Mouse (Mus musculus): Measurements from ENCODE around the gene Xpc. TPM values are rescaled to one million over a fixed set of nuclear protein-coding genes. Genes with fewer than 3 reads are reported as not detected.
"Not testable (repeated sequence)": the region's sequence is repeated elsewhere in the genome, so short reads cannot be mapped to it uniquely, and the experiment has no call there.

Gene Xpc
- polyA plus RNA-seq, 1 experiment from 2014 or later: 9.6 TPM

GRCm38 (mm10) chr6:91472868-91473804 lies 42.6 kb downstream of the Xpc start, which contains the start of the genes Chchd4 and Tmem43:
TSS of gene Chchd4 (minus strand) at chr6:91473546.
TSS of gene Tmem43 (plus strand) at chr6:91473703.
- under 1% methylated on average over 74 of the region's 74 CpGs for WGBS

DNA sequence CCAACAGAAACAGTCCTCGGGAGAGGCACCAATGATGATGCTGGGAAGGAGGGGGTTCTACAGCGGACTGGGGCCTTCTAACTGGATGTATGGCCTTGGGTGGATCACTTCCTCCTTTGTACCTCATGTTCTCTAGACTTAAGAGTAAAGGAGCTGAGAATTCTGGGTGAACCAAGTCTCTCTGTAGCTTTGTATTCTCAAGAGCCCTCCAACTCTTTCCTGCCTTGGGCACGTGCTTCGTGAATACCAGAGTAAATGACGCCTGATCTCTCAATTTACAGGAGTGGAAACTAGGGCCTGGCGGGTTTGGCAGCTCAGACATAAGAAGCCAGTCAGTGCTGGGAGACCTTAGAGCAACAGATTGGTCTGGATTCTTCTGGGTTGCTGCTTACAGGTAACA lies 43.4 kb downstream of the Xpc start:
- ATAC-seq (ENCODE audit: insufficient number of reproducible peaks, insufficient read depth, low FRiP score, low read depth): no peak
- Histone ChIP-seq H3K27me3 (ENCODE audit: control insufficient read depth, insufficient read depth, low read length) (no peaks in the 10 kb centered on the region), H3K36me3 (ENCODE audit: control insufficient read depth, insufficient read depth, low read length) (peaks cover 23% of the 10 kb centered on the region), H3K9me3 (ENCODE audit: control insufficient read depth, low read length) (no peaks in the 10 kb centered on the region), H3K4me3 (ENCODE audit: control insufficient read depth in 1 of 2, insufficient read depth in 1 of 2, low read depth in 1 of 2, low read length in 2 of 2) (peak overlapping the region; percentile 64 to 89), H3K4me2 (ENCODE audit: low read length) (peak overlapping the region; percentile 84), H3K27ac (replicated peaks in 1 of 2; ENCODE audit: control insufficient read depth in 1 of 2, insufficient read depth in 1 of 2, low read depth in 2 of 2, low read length in 2 of 2) (no peak overlapping the region), H3K4me1 (ENCODE audit: control insufficient read depth in 2 of 2, insufficient read depth in 2 of 2, low read length in 2 of 2) (peaks cover 11 to 15% of the 10 kb centered on the region in 2 experiments), H3K9ac (ENCODE audit: low read length) (peak overlapping the region; percentile 91)
- WGBS: 33% methylated on average over 6 of the region's 6 CpGs

More at GRCm38 (mm10) chr6:91472868-91473804, 42.6 kb downstream of the Xpc start, which contains the start of the genes Chchd4 and Tmem43:
- Histone ChIP-seq H3K9me3 (ENCODE audit: control insufficient read depth, low read length) (no peaks in the 10 kb centered on the region), H3K4me2 (ENCODE audit: low read length) (peak within 1 kb of the TSS; percentile 84), H3K36me3 (ENCODE audit: control insufficient read depth, insufficient read depth, low read length) (peaks cover 25% of the 10 kb centered on the region), H3K27ac (replicated peaks in 1 of 2; ENCODE audit: control insufficient read depth in 1 of 2, insufficient read depth in 1 of 2, low read depth in 2 of 2, low read length in 2 of 2) (peak within 1 kb of the TSS; percentile 77 to 90), H3K4me3 (ENCODE audit: control insufficient read depth in 1 of 2, insufficient read depth in 1 of 2, low read depth in 1 of 2, low read length in 2 of 2) (peak within 1 kb of the TSS; percentile 65 to 89), H3K4me1 (ENCODE audit: control insufficient read depth in 2 of 2, insufficient read depth in 2 of 2, low read length in 2 of 2) (peaks cover 11 to 15% of the 10 kb centered on the region in 2 experiments), H3K9ac (ENCODE audit: low read length) (peak within 1 kb of the TSS; percentile 91), H3K27me3 (ENCODE audit: control insufficient read depth, insufficient read depth, low read length) (no peaks in the 10 kb centered on the region)
- peak; percentile 96 for ATAC-seq (ENCODE audit: insufficient number of reproducible peaks, insufficient read depth, low FRiP score, low read depth)

- not testable (repeated sequence) for H3K4me2 ChIP-seq (ENCODE audit: low read length); H3K27ac ChIP-seq (replicated peaks in 1 of 2; ENCODE audit: control insufficient read depth in 1 of 2, insufficient read depth in 1 of 2, low read depth in 2 of 2, low read length in 2 of 2); ATAC-seq (ENCODE audit: insufficient number of reproducible peaks, insufficient read depth, low FRiP score, low read depth); H3K27me3 ChIP-seq (ENCODE audit: control insufficient read depth, insufficient read depth, low read length); H3K9me3 ChIP-seq (ENCODE audit: control insufficient read depth, low read length); H3K4me3 ChIP-seq (ENCODE audit: control insufficient read depth in 1 of 2, insufficient read depth in 1 of 2, low read depth in 1 of 2, low read length in 2 of 2); H3K9ac ChIP-seq (ENCODE audit: low read length)
- peaks cover 11 to 15% of the 10 kb centered on the region in 2 experiments for H3K4me1 ChIP-seq (ENCODE audit: control insufficient read depth in 2 of 2, insufficient read depth in 2 of 2, low read length in 2 of 2)
- H3K36me3 ChIP-seq (ENCODE audit: control insufficient read depth, insufficient read depth, low read length): peaks cover 25% of the 10 kb centered on the region
- WGBS: 89% methylated on average over 3 of the region's 3 CpGs
Measured at GRCm38 (mm10) chr6:91471427-91471826, 44.3 kb downstream of the Xpc start.

GRCm38 (mm10) chr6:91470712-91471111 lies 45.0 kb downstream of the Xpc start:
- Histone ChIP-seq H3K4me3 (ENCODE audit: control insufficient read depth in 1 of 2, insufficient read depth in 1 of 2, low read depth in 1 of 2, low read length in 2 of 2) (no peak overlapping the region), H3K4me1 (ENCODE audit: control insufficient read depth in 2 of 2, insufficient read depth in 2 of 2, low read length in 2 of 2) (peaks cover 11 to 15% of the 10 kb centered on the region in 2 experiments), H3K36me3 (ENCODE audit: control insufficient read depth, insufficient read depth, low read length) (peaks cover 33% of the 10 kb centered on the region), H3K9me3 (ENCODE audit: control insufficient read depth, low read length) (no peaks in the 10 kb centered on the region), H3K27ac (replicated peaks in 1 of 2; ENCODE audit: control insufficient read depth in 1 of 2, insufficient read depth in 1 of 2, low read depth in 2 of 2, low read length in 2 of 2) (no peak overlapping the region), H3K4me2 (ENCODE audit: low read length) (no peak overlapping the region), H3K27me3 (ENCODE audit: control insufficient read depth, insufficient read depth, low read length) (no peaks in the 10 kb centered on the region), H3K9ac (ENCODE audit: low read length) (no peak overlapping the region)
- no peak for ATAC-seq (ENCODE audit: insufficient number of reproducible peaks, insufficient read depth, low FRiP score, low read depth)
- 84% methylated on average over 2 of the region's 2 CpGs for WGBS

DNA sequence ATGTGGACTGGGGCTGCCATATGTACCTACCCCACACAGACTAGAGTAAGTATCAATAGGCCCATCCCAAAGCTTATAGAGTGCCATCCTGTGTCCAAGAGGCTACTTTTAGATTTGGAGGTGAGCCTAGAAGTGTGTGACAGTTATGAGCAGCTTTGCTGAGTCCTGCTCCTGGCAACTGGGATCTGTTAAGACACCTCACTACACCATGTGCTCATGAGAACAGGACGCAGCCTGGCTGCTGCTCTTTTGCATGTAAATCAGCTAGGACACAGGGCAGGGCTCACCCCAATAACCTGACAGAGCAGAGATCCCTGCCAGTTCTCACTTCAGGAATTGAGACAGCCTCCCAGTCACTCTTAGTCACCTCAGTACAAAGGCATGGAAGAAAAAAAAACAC lies 48.6 kb downstream of the Xpc start:
- no peak overlapping the region for H3K9ac ChIP-seq (ENCODE audit: low read length)
- peaks cover 61% of the 10 kb centered on the region for H3K36me3 ChIP-seq (ENCODE audit: control insufficient read depth, insufficient read depth, low read length)
- 64% methylated on average over 1 of the region's 1 CpGs for WGBS
- H3K27me3 ChIP-seq (ENCODE audit: control insufficient read depth, insufficient read depth, low read length): no peaks in the 10 kb centered on the region
- no peak overlapping the region for H3K4me3 ChIP-seq (ENCODE audit: control insufficient read depth in 1 of 2, insufficient read depth in 1 of 2, low read depth in 1 of 2, low read length in 2 of 2)
- H3K27ac ChIP-seq (replicated peaks in 1 of 2; ENCODE audit: control insufficient read depth in 1 of 2, insufficient read depth in 1 of 2, low read depth in 2 of 2, low read length in 2 of 2): no peak overlapping the region
- peaks cover under 1 to 2% of the 10 kb centered on the region in 2 experiments; a peak in 2 of 4 replicates for H3K4me1 ChIP-seq (ENCODE audit: control insufficient read depth in 2 of 2, insufficient read depth in 2 of 2, low read length in 2 of 2)
- no peak for ATAC-seq (ENCODE audit: insufficient number of reproducible peaks, insufficient read depth, low FRiP score, low read depth)
- H3K9me3 ChIP-seq (ENCODE audit: control insufficient read depth, low read length): no peaks in the 10 kb centered on the region
- H3K4me2 ChIP-seq (ENCODE audit: low read length): no peak overlapping the region

GRCm38 (mm10) chr6:91465756-91466155 lies 49.9 kb downstream of the Xpc start:
- no peaks in the 10 kb centered on the region for H3K27me3 ChIP-seq (ENCODE audit: control insufficient read depth, insufficient read depth, low read length)
- no peak overlapping the region for H3K9ac ChIP-seq (ENCODE audit: low read length)
- no peak for ATAC-seq (ENCODE audit: insufficient number of reproducible peaks, insufficient read depth, low FRiP score, low read depth)
- H3K4me2 ChIP-seq (ENCODE audit: low read length): no peak overlapping the region
- 94% methylated on average over 2 of the region's 2 CpGs for WGBS
- no peak overlapping the region for H3K4me3 ChIP-seq (ENCODE audit: control insufficient read depth in 1 of 2, insufficient read depth in 1 of 2, low read depth in 1 of 2, low read length in 2 of 2)
- H3K4me1 ChIP-seq (ENCODE audit: control insufficient read depth in 2 of 2, insufficient read depth in 2 of 2, low read length in 2 of 2): no peaks in the 10 kb centered on the region
- peaks cover 61% of the 10 kb centered on the region for H3K36me3 ChIP-seq (ENCODE audit: control insufficient read depth, insufficient read depth, low read length)
- no peak overlapping the region for H3K27ac ChIP-seq (replicated peaks in 1 of 2; ENCODE audit: control insufficient read depth in 1 of 2, insufficient read depth in 1 of 2, low read depth in 2 of 2, low read length in 2 of 2)
- no peaks in the 10 kb centered on the region for H3K9me3 ChIP-seq (ENCODE audit: control insufficient read depth, low read length)

GRCm38 (mm10) chr6:91459471-91459870 lies 56.2 kb downstream of the Xpc start:
- 86% methylated on average over 1 of the region's 1 CpGs for WGBS
- Histone ChIP-seq H3K4me1 (ENCODE audit: control insufficient read depth in 2 of 2, insufficient read depth in 2 of 2, low read length in 2 of 2) (peaks cover 0 to 2% of the 10 kb centered on the region in 2 experiments; a peak in 1 of 4 replicates), H3K9ac (ENCODE audit: low read length) (no peak overlapping the region), H3K4me3 (ENCODE audit: control insufficient read depth in 1 of 2, insufficient read depth in 1 of 2, low read depth in 1 of 2, low read length in 2 of 2) (no peak overlapping the region), H3K9me3 (ENCODE audit: control insufficient read depth, low read length) (no peaks in the 10 kb centered on the region), H3K4me2 (ENCODE audit: low read length) (no peak overlapping the region), H3K27ac (replicated peaks in 1 of 2; ENCODE audit: control insufficient read depth in 1 of 2, insufficient read depth in 1 of 2, low read depth in 2 of 2, low read length in 2 of 2) (no peak overlapping the region), H3K36me3 (ENCODE audit: control insufficient read depth, insufficient read depth, low read length) (peaks cover 16% of the 10 kb centered on the region), H3K27me3 (ENCODE audit: control insufficient read depth, insufficient read depth, low read length) (no peaks in the 10 kb centered on the region)
- ATAC-seq (ENCODE audit: insufficient number of reproducible peaks, insufficient read depth, low FRiP score, low read depth): no peak
